Mouse (Mus musculus): ENCODE data around the gene Wdr45. TPM values are rescaled to one million over a fixed set of nuclear protein-coding genes. Genes with fewer than 3 reads are reported as not detected.
A peak's percentile ranks its signal among the peaks of the same experiment; 100 is the strongest.
"Not testable (repeated sequence)": the region's sequence is repeated elsewhere in the genome, so short reads cannot be mapped to it uniquely, and the experiment has no call there.

Gene Wdr45
- polyA plus RNA-seq, 1 experiment from 2014 or later, result 18.7 TPM

DNA sequence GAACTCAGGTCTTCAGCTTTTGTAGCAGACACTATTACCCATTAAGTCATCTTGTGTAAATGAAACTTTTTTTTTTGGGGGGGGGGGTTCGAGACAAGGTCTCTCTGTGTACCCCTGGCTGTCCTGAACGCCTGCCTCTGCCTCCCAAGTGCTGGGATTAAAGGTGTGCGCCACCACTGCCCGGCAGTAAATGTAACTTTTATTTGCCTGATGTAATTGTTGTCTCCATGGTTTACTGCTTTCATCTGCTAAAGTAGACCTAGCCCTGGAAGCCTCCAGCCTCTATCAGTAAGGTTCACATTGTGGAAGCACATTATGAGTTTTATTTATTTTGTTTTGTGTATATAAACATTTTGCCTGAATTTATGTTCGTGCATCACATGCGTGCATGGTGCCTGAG lies 17.6 kb upstream of the Wdr45 start:
- DNase-seq (ENCODE audit: low spot score), result no peak
- Histone ChIP-seq H3K9ac (ENCODE audit: low read depth, low read length) (no peak overlapping the region), H3K4me3 (ENCODE audit: low read depth, low read length) (no peak overlapping the region), H3K4me1 (replicated peaks; ENCODE audit: control insufficient read depth, insufficient read depth, low read length) (no peaks in the 10 kb centered on the region), H3K36me3 (ENCODE audit: control insufficient read depth, insufficient read depth, low read length) (no peaks in the 10 kb centered on the region), H3K27me3 (ENCODE audit: control insufficient read depth, insufficient read depth, low read length) (no peaks in the 10 kb centered on the region), H3K27ac (ENCODE audit: low read depth, low read length) (no peak overlapping the region), H3K9me3 (ENCODE audit: control insufficient read depth, low read length) (no peaks in the 10 kb centered on the region), H3K4me2 (replicated peaks; ENCODE audit: low read depth, low read length) (no peak overlapping the region)
- WGBS, result 46% methylated on average over 6 of the region's 6 CpGs
- ATAC-seq (ENCODE audit: low FRiP score), result peak; percentile 52

DNA sequence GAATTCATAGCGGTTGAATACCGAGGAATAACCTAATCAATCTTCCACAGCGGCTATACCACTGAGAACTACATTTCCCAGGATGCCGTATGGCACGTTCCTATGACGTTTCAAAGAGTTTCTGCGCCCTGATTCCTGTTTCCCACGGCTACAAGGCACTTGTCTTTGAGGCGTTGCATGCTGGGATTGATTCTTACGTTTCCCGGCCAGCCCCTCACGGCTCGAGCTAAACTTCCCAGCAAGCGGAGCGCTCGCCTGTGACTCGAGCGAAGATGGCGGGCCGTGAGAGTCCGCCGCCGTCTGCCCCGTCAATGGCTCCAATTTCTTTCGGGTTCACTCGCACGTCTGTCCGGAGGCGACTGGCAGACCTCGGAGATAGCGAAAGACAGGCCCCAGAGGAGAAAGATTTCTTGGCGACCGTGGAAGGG lies 17.2 kb upstream of the Wdr45 start, which contains the start of gene Gpkow:
Gpkow (plus strand) TSS at position 178 of the 428 bp plus-strand sequence.
- peak; percentile 95 for ATAC-seq (ENCODE audit: low FRiP score)

DNA sequence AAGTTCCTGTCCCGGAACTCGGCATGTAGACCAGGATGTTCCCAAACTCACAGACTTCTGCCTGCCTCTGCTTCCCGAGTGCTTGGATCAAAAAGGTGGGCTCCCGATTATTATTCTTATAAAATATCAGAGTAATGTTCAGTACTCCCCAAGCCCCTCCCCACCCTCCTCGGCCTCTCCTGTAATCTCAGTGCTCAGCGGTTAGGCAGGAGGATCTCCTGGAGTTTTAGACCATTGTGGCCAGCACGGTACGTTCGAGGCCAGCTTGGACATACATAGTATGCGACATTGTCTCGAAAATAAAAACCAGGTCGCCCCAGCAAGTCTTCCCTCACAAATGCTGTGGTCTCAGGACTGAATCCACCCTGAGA lies 384 bp upstream of the Wdr45 start:
- Histone ChIP-seq H3K4me2 (replicated peaks; ENCODE audit: low read depth, low read length) (peak overlapping the region; percentile 30), H3K9ac (ENCODE audit: low read depth, low read length) (peak overlapping the region; percentile 34; the same call in 1 of the 2 replicates), H3K4me3 (ENCODE audit: low read depth, low read length) (peak overlapping the region; percentile 28)
- not testable (repeated sequence) for DNase-seq (ENCODE audit: low spot score); H3K27ac ChIP-seq (ENCODE audit: low read depth, low read length); ATAC-seq (ENCODE audit: low FRiP score); H3K4me1 ChIP-seq (replicated peaks; ENCODE audit: control insufficient read depth, insufficient read depth, low read length); H3K27me3 ChIP-seq (ENCODE audit: control insufficient read depth, insufficient read depth, low read length); H3K9me3 ChIP-seq (ENCODE audit: control insufficient read depth, low read length); H3K36me3 ChIP-seq (ENCODE audit: control insufficient read depth, insufficient read depth, low read length)
- WGBS, result 34% methylated on average over 5 of the region's 12 CpGs

More for the DNA sequence above, 17.2 kb upstream of the Wdr45 start, which contains the start of gene Gpkow:
- DNase-seq (ENCODE audit: low spot score), result peak; percentile 82
- no peaks in the 10 kb centered on the region for H3K36me3 ChIP-seq (ENCODE audit: control insufficient read depth, insufficient read depth, low read length)
- H3K27me3 ChIP-seq (ENCODE audit: control insufficient read depth, insufficient read depth, low read length), result no peaks in the 10 kb centered on the region
- H3K4me3 ChIP-seq (ENCODE audit: low read depth, low read length), result peak within 1 kb of the TSS; percentile 51
- no peaks in the 10 kb centered on the region for H3K9me3 ChIP-seq (ENCODE audit: control insufficient read depth, low read length)
- H3K4me1 ChIP-seq (replicated peaks; ENCODE audit: control insufficient read depth, insufficient read depth, low read length), result no peaks in the 10 kb centered on the region
- WGBS, result 18% methylated on average over 33 of the region's 33 CpGs
- H3K9ac ChIP-seq (ENCODE audit: low read depth, low read length), result peak within 1 kb of the TSS; percentile 50; the same call in 1 of the 2 replicates
- H3K27ac ChIP-seq (ENCODE audit: low read depth, low read length), result no peak within 1 kb of the TSS
- peak within 1 kb of the TSS; percentile 45 for H3K4me2 ChIP-seq (replicated peaks; ENCODE audit: low read depth, low read length)

DNA sequence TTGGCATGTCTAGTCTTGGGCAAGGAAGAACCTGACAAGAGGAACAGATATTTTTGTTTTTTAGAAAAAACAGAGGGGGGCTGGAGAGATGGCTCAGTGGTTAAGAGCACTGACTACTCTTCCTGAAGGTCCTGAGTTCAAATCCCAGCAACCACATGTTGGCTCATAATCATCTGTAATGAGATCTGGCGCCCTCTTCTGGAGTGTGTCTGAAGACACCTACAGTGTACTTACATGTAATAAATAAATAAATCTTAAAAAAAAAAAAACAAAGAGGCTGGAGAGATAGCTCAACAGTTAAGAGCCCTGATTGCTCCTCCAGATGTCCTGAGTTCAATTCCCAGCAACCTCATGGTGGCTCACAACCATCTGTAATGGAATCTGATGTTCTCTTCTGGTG lies 1.9 kb downstream of the Wdr45 start:
- H3K4me2 ChIP-seq (replicated peaks; ENCODE audit: low read depth, low read length); H3K4me3 ChIP-seq (ENCODE audit: low read depth, low read length); ATAC-seq (ENCODE audit: low FRiP score); H3K27me3 ChIP-seq (ENCODE audit: control insufficient read depth, insufficient read depth, low read length); H3K9me3 ChIP-seq (ENCODE audit: control insufficient read depth, low read length); H3K9ac ChIP-seq (ENCODE audit: low read depth, low read length); H3K4me1 ChIP-seq (replicated peaks; ENCODE audit: control insufficient read depth, insufficient read depth, low read length); H3K27ac ChIP-seq (ENCODE audit: low read depth, low read length); H3K36me3 ChIP-seq (ENCODE audit: control insufficient read depth, insufficient read depth, low read length); DNase-seq (ENCODE audit: low spot score): not testable (repeated sequence)
- WGBS, result 43% methylated on average over 1 of the region's 1 CpGs

DNA sequence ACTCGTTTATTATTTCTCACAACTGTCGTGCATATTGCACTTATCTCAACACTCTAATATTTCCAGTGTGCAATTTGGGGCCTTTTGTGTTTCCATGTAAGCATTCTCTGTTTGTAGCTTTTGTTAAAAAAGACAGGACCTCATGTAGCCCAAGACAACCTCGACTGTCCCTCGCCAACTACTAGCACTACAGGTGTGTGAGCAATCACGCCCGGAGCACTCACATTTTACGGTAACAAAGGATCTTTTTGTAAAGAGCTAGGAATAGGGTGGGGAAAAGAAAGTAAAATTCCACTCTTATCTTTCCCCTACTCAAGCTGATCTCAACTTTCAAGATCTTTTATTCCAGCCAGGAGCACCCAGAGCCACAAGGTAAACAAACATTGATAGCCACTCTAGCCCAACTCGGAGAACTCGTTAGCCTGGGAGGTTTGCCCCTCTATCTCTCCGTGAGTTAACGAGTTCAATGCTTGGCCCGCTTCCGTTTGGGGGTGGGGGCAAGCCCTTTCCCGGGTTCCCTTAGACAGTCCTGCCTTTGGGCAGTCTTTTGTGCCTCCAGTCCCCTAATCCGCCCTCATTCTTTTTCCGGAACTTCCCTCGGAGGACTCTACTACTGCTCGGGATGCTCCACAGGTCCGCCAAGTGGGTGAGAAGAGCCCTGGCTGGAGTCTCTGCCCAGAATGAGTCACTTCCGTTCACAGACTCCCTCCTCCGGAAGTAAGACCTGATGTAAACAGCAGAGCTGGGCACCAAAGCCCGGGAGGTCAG lies 7.6 kb downstream of the Wdr45 start, which contains the start of gene Gm45208:
Gm45208 (plus strand) TSS at position 732 of the 768 bp plus-strand sequence.
- H3K27ac ChIP-seq (ENCODE audit: low read depth, low read length), result peak within 1 kb of the TSS; percentile 12; the same call in 1 of the 2 replicates
- H3K9me3 ChIP-seq (ENCODE audit: control insufficient read depth, low read length), result no peaks in the 10 kb centered on the region
- peak within 1 kb of the TSS; percentile 66 for H3K4me2 ChIP-seq (replicated peaks; ENCODE audit: low read depth, low read length)
- H3K27me3 ChIP-seq (ENCODE audit: control insufficient read depth, insufficient read depth, low read length), result no peaks in the 10 kb centered on the region
- peak within 1 kb of the TSS; percentile 32; the same call in 1 of the 2 replicates for H3K9ac ChIP-seq (ENCODE audit: low read depth, low read length)
- 23% methylated on average over 22 of the region's 22 CpGs for WGBS
- H3K4me3 ChIP-seq (ENCODE audit: low read depth, low read length), result peak within 1 kb of the TSS; percentile 48
- DNase-seq (ENCODE audit: low spot score), result peak; percentile 72
- peak; percentile 90 for ATAC-seq (ENCODE audit: low FRiP score)
- H3K4me1 ChIP-seq (replicated peaks; ENCODE audit: control insufficient read depth, insufficient read depth, low read length), result no peaks in the 10 kb centered on the region
- H3K36me3 ChIP-seq (ENCODE audit: control insufficient read depth, insufficient read depth, low read length), result no peaks in the 10 kb centered on the region

DNA sequence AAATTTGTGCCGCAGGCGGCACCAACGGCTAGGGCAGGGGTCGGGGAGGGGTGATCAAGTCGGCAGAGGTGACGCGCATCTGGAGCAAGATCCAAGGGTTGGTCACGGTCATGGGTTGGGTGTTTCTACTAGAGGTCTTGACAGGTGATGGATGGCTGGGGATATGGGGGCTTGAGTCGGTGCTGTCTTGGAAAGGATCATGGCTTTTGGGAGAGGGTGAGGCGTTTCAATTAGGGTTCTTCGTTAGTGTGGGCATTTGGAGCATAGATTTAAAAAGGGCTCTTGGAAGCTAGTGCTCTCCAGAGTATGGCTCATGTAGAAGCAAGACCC lies 8.1 kb downstream of the Wdr45 start:
- no peak for ATAC-seq (ENCODE audit: low FRiP score)
- Histone ChIP-seq H3K4me1 (replicated peaks; ENCODE audit: control insufficient read depth, insufficient read depth, low read length) (no peaks in the 10 kb centered on the region), H3K36me3 (ENCODE audit: control insufficient read depth, insufficient read depth, low read length) (no peaks in the 10 kb centered on the region), H3K4me3 (ENCODE audit: low read depth, low read length) (peak overlapping the region; percentile 48), H3K4me2 (replicated peaks; ENCODE audit: low read depth, low read length) (peak overlapping the region; percentile 66), H3K27me3 (ENCODE audit: control insufficient read depth, insufficient read depth, low read length) (no peaks in the 10 kb centered on the region), H3K9me3 (ENCODE audit: control insufficient read depth, low read length) (no peaks in the 10 kb centered on the region), H3K27ac (ENCODE audit: low read depth, low read length) (no peak overlapping the region), H3K9ac (ENCODE audit: low read depth, low read length) (peak overlapping the region; percentile 19; the same call in 1 of the 2 replicates)
- WGBS, result 24% methylated on average over 11 of the region's 11 CpGs
- DNase-seq (ENCODE audit: low spot score), result no peak

DNA sequence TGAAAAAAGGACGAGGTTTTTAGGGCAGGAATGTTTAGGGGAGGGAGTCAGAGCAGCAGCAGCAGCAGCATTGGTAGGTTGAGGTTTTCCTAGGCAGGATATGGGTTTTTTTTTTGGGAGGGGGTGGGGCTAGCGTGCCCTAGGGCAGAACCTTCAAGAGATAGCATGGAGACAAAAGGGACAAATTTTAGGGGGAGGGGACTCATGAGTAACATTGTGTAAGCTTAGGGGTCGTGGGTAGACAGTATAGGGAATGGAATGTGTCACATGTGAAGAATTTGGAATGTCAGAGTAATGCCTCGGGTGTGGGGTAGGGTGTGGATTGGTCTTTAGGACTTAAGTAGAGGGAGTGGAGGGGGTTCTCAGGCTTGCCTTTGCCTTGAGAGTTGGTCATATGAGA lies 8.6 kb downstream of the Wdr45 start:
- Histone ChIP-seq H3K4me1 (replicated peaks; ENCODE audit: control insufficient read depth, insufficient read depth, low read length) (no peaks in the 10 kb centered on the region), H3K9me3 (ENCODE audit: control insufficient read depth, low read length) (no peaks in the 10 kb centered on the region), H3K27ac (ENCODE audit: low read depth, low read length) (no peak overlapping the region), H3K4me2 (replicated peaks; ENCODE audit: low read depth, low read length) (peak overlapping the region; percentile 66), H3K4me3 (ENCODE audit: low read depth, low read length) (peak overlapping the region; percentile 48), H3K36me3 (ENCODE audit: control insufficient read depth, insufficient read depth, low read length) (no peaks in the 10 kb centered on the region), H3K27me3 (ENCODE audit: control insufficient read depth, insufficient read depth, low read length) (no peaks in the 10 kb centered on the region), H3K9ac (ENCODE audit: low read depth, low read length) (no peak overlapping the region)
- DNase-seq (ENCODE audit: low spot score), result no peak
- no peak; the same call in 1 of the 2 replicates for ATAC-seq (ENCODE audit: low FRiP score)
- 28% methylated on average over 4 of the region's 4 CpGs for WGBS

DNA sequence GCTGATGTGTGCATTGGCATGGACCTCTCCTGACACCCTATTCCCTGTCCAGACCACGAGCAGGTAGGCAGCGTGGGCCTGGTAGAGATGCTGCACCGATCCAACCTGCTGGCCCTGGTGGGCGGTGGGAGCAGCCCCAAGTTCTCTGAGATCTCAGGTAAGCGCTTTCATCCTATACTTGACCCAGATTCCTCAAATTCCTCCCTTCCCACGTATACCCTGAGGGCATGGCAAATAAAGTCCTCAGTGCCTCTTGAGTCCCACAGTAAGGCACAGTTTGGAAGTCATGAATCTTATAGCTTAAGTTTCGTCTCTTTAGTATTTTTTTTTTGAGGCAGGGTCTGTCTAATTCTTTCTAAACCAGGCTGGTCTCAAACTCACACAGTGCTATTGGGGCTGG lies 10.0 kb downstream of the Wdr45 start:
- no peak overlapping the region for H3K9ac ChIP-seq (ENCODE audit: low read depth, low read length)
- H3K4me3 ChIP-seq (ENCODE audit: low read depth, low read length), result no peak overlapping the region
- no peaks in the 10 kb centered on the region for H3K27me3 ChIP-seq (ENCODE audit: control insufficient read depth, insufficient read depth, low read length)
- no peaks in the 10 kb centered on the region for H3K36me3 ChIP-seq (ENCODE audit: control insufficient read depth, insufficient read depth, low read length)
- no peak for ATAC-seq (ENCODE audit: low FRiP score)
- no peak overlapping the region for H3K4me2 ChIP-seq (replicated peaks; ENCODE audit: low read depth, low read length)
- H3K27ac ChIP-seq (ENCODE audit: low read depth, low read length), result no peak overlapping the region
- DNase-seq (ENCODE audit: low spot score), result no peak
- WGBS, result 82% methylated on average over 7 of the region's 7 CpGs
- H3K9me3 ChIP-seq (ENCODE audit: control insufficient read depth, low read length), result no peaks in the 10 kb centered on the region
- H3K4me1 ChIP-seq (replicated peaks; ENCODE audit: control insufficient read depth, insufficient read depth, low read length), result no peaks in the 10 kb centered on the region

DNA sequence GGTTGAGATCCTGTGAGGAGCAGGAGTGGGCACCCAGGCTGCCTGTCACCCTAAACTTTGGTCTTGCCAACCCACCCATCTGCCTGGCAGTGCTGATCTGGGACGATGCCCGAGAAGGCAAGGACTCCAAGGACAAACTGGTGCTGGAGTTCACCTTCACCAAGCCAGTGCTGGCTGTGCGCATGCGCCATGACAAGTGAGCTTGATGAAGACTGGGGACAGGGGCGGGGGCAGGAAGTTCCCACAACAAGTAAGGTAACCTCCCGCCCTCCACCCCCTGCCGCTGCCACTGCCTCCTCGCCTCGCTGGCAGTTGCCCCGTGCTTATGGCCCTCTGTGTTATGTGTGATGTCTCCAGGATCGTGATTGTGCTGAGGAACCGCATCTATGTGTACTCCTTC lies 11.7 kb downstream of the Wdr45 start:
- Histone ChIP-seq H3K27ac (ENCODE audit: low read depth, low read length) (no peak overlapping the region), H3K9ac (ENCODE audit: low read depth, low read length) (no peak overlapping the region), H3K4me1 (replicated peaks; ENCODE audit: control insufficient read depth, insufficient read depth, low read length) (no peaks in the 10 kb centered on the region), H3K4me3 (ENCODE audit: low read depth, low read length) (no peak overlapping the region), H3K36me3 (ENCODE audit: control insufficient read depth, insufficient read depth, low read length) (no peaks in the 10 kb centered on the region), H3K27me3 (ENCODE audit: control insufficient read depth, insufficient read depth, low read length) (no peaks in the 10 kb centered on the region), H3K4me2 (replicated peaks; ENCODE audit: low read depth, low read length) (no peak overlapping the region), H3K9me3 (ENCODE audit: control insufficient read depth, low read length) (no peaks in the 10 kb centered on the region)
- DNase-seq (ENCODE audit: low spot score) (no peak), ATAC-seq (ENCODE audit: low FRiP score) (no peak)
- WGBS, result 87% methylated on average over 12 of the region's 12 CpGs

Data from hindbrain, embryonic 11.5 days (tissue).